Mouse (Mus musculus): Measurements from ENCODE around the gene Snap47. TPM values are rescaled to one million over a fixed set of nuclear protein-coding genes. Genes with fewer than 3 reads are reported as not detected.
A peak's percentile ranks its signal among the peaks of the same experiment; 100 is the strongest.
"Not testable (repeated sequence)": the region's sequence is repeated elsewhere in the genome, so short reads cannot be mapped to it uniquely, and the experiment has no call there.

Snap47 gene
- polyA plus RNA-seq, 1 experiment from 2014 or later = 148 TPM

DNA sequence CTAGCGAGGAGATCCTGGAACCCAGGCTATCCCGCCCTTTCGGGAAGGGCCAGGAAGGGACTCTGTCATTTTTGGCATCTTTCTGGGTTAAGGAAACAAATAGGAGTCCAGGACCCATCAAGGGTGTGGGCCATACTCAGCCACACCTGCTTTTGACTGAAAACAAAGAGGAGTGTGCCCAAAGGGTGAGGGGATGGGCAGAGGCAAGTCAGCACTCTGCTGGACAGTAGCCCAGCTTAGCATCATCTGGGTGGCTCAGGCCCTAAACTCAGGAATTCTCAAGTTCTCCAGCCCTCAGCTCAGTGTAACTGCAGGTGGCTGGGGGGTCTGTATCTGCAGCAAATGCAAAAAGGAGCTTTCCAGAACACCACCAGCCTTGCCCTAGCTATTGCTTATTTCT is 73.0 kb downstream of the Snap47 start:
- no peaks in the 10 kb centered on the region for H3K27me3 ChIP-seq (ENCODE audit: control insufficient read depth, insufficient read depth, low read length)
- no peak for DNase-seq (ENCODE audit: low spot score)
- no peak for ATAC-seq (ENCODE audit: insufficient number of reproducible peaks, low FRiP score, low TSS enrichment, low read depth)
- H3K36me3 ChIP-seq (ENCODE audit: control insufficient read depth, insufficient read depth, low read length) = no peaks in the 10 kb centered on the region
- no peak overlapping the region for H3K4me3 ChIP-seq (ENCODE audit: low read depth, low read length)
- H3K4me2 ChIP-seq (ENCODE audit: low read depth, severe bottlenecking) = no peak overlapping the region
- H3K27ac ChIP-seq (replicated peaks; ENCODE audit: low read depth, low read length) = no peak overlapping the region
- WGBS = 79% methylated on average over 3 of the region's 3 CpGs
- H3K9ac ChIP-seq (ENCODE audit: low read length) = no peak overlapping the region
- H3K4me1 ChIP-seq (ENCODE audit: control insufficient read depth, insufficient read depth, low read length) = no peaks in the 10 kb centered on the region
- H3K9me3 ChIP-seq (ENCODE audit: control insufficient read depth, low read length) = no peaks in the 10 kb centered on the region

DNA sequence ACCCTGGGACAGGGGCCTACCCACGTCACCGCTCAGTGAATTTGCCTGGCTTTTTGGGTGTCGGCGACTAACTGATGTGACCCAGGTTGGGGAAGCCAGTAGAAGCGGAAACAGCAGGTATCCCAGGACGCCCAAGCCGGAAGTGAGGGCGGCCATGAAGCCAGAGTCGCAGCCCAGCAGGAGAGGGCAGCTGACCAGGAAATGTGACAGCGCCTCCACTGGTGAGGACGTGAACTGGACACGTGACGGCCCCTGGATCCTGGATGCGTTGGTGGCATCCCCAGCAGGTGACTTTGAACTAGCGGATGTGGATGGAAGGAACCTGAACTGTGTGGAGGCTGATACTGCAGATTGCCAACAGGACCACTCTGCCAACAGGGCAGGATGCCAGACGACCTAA is 75.5 kb downstream of the Snap47 start, which contains the start of gene Prss38:
Prss38 (minus strand) TSS at position 183 of the 400 bp plus-strand sequence.
- Histone ChIP-seq H3K9me3 (ENCODE audit: control insufficient read depth, low read length) (no peaks in the 10 kb centered on the region), H3K4me2 (ENCODE audit: low read depth, severe bottlenecking) (no peak within 1 kb of the TSS), H3K36me3 (ENCODE audit: control insufficient read depth, insufficient read depth, low read length) (no peaks in the 10 kb centered on the region), H3K27ac (replicated peaks; ENCODE audit: low read depth, low read length) (no peak within 1 kb of the TSS), H3K9ac (ENCODE audit: low read length) (no peak within 1 kb of the TSS), H3K4me1 (ENCODE audit: control insufficient read depth, insufficient read depth, low read length) (no peaks in the 10 kb centered on the region), H3K4me3 (ENCODE audit: low read depth, low read length) (no peak within 1 kb of the TSS), H3K27me3 (ENCODE audit: control insufficient read depth, insufficient read depth, low read length) (no peaks in the 10 kb centered on the region)
- no peak for DNase-seq (ENCODE audit: low spot score)
- WGBS = 79% methylated on average over 16 of the region's 16 CpGs
- no peak for ATAC-seq (ENCODE audit: insufficient number of reproducible peaks, low FRiP score, low TSS enrichment, low read depth)

DNA sequence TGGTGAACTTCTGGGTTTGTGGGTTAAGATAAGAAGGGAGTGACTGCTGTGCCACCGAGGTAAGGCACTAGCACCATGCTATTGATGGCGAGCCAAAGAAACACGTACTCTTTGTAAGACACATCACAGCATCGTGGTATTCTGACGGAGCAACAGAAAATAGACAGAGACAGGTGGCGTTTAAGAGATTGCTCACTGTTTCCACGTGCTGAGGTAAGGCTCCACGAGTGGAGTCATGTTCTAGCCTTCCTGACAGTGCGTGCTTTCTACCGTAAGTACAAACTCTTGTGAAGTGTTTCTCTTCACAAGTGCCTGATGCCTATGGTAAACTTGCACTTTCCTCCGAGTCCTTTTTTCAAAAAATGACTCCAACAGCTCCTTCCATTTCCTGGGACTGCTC is 81.1 kb downstream of the Snap47 start:
- WGBS = 80% methylated on average over 11 of the region's 11 CpGs
- ATAC-seq (ENCODE audit: insufficient number of reproducible peaks, low FRiP score, low TSS enrichment, low read depth) = no peak

DNA sequence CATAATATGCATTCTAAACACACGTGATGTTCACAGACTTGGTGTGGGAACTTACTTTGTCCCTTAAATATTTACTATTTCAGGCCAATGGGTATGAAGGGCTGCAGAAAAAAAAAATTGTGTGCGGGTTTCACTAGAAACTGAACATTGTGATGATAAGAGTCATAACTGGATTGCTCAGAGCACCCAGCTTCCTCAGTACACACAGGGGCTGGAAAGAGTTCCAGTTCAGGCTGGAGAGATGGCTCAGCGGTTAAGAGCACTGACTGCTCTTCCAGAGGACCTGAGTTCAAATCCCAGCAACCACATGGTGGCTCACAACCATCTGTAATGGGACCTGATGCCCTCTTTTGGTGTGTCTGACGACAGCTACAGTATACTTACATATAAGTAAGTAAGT is 83.0 kb downstream of the Snap47 start:
- not testable (repeated sequence) for H3K27me3 ChIP-seq (ENCODE audit: control insufficient read depth, insufficient read depth, low read length); H3K4me1 ChIP-seq (ENCODE audit: control insufficient read depth, insufficient read depth, low read length); H3K4me3 ChIP-seq (ENCODE audit: low read depth, low read length); ATAC-seq (ENCODE audit: insufficient number of reproducible peaks, low FRiP score, low TSS enrichment, low read depth); DNase-seq (ENCODE audit: low spot score); H3K27ac ChIP-seq (replicated peaks; ENCODE audit: low read depth, low read length); H3K4me2 ChIP-seq (ENCODE audit: low read depth, severe bottlenecking); H3K9ac ChIP-seq (ENCODE audit: low read length); H3K9me3 ChIP-seq (ENCODE audit: control insufficient read depth, low read length); H3K36me3 ChIP-seq (ENCODE audit: control insufficient read depth, insufficient read depth, low read length)
- 83% methylated on average over 4 of the region's 4 CpGs for WGBS

More for the DNA sequence above, 81.1 kb downstream of the Snap47 start:
- Histone ChIP-seq H3K27ac (replicated peaks; ENCODE audit: low read depth, low read length) (no peak overlapping the region), H3K9ac (ENCODE audit: low read length) (no peak overlapping the region), H3K9me3 (ENCODE audit: control insufficient read depth, low read length) (no peaks in the 10 kb centered on the region), H3K4me1 (ENCODE audit: control insufficient read depth, insufficient read depth, low read length) (0 out of 2 replicates have a peak, but pooled peaks cover under 1% of the 10 kb centered on the region), H3K27me3 (ENCODE audit: control insufficient read depth, insufficient read depth, low read length) (no peaks in the 10 kb centered on the region), H3K36me3 (ENCODE audit: control insufficient read depth, insufficient read depth, low read length) (no peaks in the 10 kb centered on the region), H3K4me2 (ENCODE audit: low read depth, severe bottlenecking) (no peak overlapping the region), H3K4me3 (ENCODE audit: low read depth, low read length) (no peak overlapping the region)
- DNase-seq (ENCODE audit: low spot score) = no peak

DNA sequence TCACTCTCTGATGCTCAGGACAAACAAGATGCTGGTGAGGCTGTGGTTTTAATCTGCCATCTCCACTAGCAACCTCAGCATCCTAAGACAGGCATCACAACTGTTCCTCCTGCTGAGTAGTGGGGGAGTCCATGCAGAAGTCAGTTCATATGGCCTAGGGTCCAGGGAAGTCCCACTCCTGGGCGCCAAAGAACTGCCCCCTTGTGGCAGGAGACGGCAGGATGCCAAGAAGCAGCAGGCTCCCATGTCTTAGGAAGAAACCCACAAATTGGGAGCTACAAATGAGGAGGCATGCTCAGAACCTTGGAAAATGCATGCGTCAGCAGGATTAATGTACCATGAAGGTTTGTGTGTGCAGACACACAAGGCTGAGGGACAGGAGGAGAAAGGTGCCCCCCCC is 84.4 kb downstream of the Snap47 start:
- Histone ChIP-seq H3K9me3 (ENCODE audit: control insufficient read depth, low read length) (no peaks in the 10 kb centered on the region), H3K4me2 (ENCODE audit: low read depth, severe bottlenecking) (no peak overlapping the region), H3K9ac (ENCODE audit: low read length) (no peak overlapping the region), H3K4me3 (ENCODE audit: low read depth, low read length) (no peak overlapping the region), H3K27ac (replicated peaks; ENCODE audit: low read depth, low read length) (no peak overlapping the region), H3K27me3 (ENCODE audit: control insufficient read depth, insufficient read depth, low read length) (no peaks in the 10 kb centered on the region), H3K4me1 (ENCODE audit: control insufficient read depth, insufficient read depth, low read length) (0 out of 2 replicates have a peak, but pooled peaks cover 3% of the 10 kb centered on the region), H3K36me3 (ENCODE audit: control insufficient read depth, insufficient read depth, low read length) (no peaks in the 10 kb centered on the region)
- WGBS = 32% methylated on average over 3 of the region's 3 CpGs
- ATAC-seq (ENCODE audit: insufficient number of reproducible peaks, low FRiP score, low TSS enrichment, low read depth) (no peak), DNase-seq (ENCODE audit: low spot score) (peak; percentile 58)

DNA sequence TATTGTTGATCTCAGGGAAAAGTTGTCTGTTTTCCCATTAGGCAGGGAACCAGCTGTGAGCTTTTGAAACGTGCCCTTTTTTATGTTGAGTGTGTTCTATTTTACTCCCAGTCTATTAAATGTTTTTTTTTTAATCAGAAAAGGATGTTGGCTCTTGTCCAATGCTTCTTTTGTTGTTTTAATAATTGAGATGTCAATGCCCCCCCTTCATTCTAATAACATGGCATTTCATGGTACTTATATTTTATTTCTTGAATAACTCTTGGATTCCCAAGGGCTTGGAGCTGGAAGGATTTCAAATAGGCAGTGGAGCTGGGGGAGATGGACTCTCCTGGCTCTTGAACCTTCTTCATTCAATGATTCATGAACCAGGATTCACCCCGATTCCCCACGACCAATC is 85.0 kb downstream of the Snap47 start:
- Histone ChIP-seq H3K9me3 (ENCODE audit: control insufficient read depth, low read length) (no peaks in the 10 kb centered on the region), H3K9ac (ENCODE audit: low read length) (no peak overlapping the region), H3K27me3 (ENCODE audit: control insufficient read depth, insufficient read depth, low read length) (no peaks in the 10 kb centered on the region), H3K4me2 (ENCODE audit: low read depth, severe bottlenecking) (no peak overlapping the region), H3K27ac (replicated peaks; ENCODE audit: low read depth, low read length) (no peak overlapping the region), H3K36me3 (ENCODE audit: control insufficient read depth, insufficient read depth, low read length) (no peaks in the 10 kb centered on the region), H3K4me3 (ENCODE audit: low read depth, low read length) (no peak overlapping the region), H3K4me1 (ENCODE audit: control insufficient read depth, insufficient read depth, low read length) (0 out of 2 replicates have a peak, but pooled peaks cover 3% of the 10 kb centered on the region)
- ATAC-seq (ENCODE audit: insufficient number of reproducible peaks, low FRiP score, low TSS enrichment, low read depth) = no peak
- 70% methylated on average over 3 of the region's 3 CpGs for WGBS
- no peak for DNase-seq (ENCODE audit: low spot score)

DNA sequence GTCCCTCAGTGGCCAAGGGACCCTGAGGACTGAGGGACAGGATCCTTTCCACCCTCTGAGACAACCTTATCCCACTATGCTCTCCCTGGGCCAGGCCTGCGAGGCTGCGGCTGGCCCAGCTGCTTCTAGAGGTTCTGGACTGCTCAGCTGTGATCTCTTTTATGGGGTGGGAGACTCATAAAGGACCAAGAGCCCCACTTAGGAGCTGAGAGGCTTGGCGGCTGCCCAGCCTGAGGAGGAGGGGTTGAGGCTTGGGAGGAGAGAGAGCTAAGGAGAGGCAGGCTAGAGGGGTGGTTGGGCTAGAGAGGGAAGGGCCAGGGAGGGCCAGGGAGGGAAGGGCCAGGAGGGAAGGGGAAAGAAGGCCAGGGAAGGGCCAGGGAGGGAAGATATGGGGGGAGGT is 86.6 kb downstream of the Snap47 start:
- H3K9ac ChIP-seq (ENCODE audit: low read length) = no peak overlapping the region
- no peak for DNase-seq (ENCODE audit: low spot score)
- H3K9me3 ChIP-seq (ENCODE audit: control insufficient read depth, low read length) = no peaks in the 10 kb centered on the region
- H3K4me1 ChIP-seq (ENCODE audit: control insufficient read depth, insufficient read depth, low read length) = 0 out of 2 replicates have a peak, but pooled peaks cover 3% of the 10 kb centered on the region
- no peaks in the 10 kb centered on the region for H3K36me3 ChIP-seq (ENCODE audit: control insufficient read depth, insufficient read depth, low read length)
- no peak overlapping the region for H3K4me3 ChIP-seq (ENCODE audit: low read depth, low read length)
- no peak overlapping the region for H3K27ac ChIP-seq (replicated peaks; ENCODE audit: low read depth, low read length)
- H3K27me3 ChIP-seq (ENCODE audit: control insufficient read depth, insufficient read depth, low read length) = no peaks in the 10 kb centered on the region
- H3K4me2 ChIP-seq (ENCODE audit: low read depth, severe bottlenecking) = no peak overlapping the region
- peak; percentile 39; the same call in 1 of the 2 replicates for ATAC-seq (ENCODE audit: insufficient number of reproducible peaks, low FRiP score, low TSS enrichment, low read depth)
- WGBS = 45% methylated on average over 3 of the region's 3 CpGs

DNA sequence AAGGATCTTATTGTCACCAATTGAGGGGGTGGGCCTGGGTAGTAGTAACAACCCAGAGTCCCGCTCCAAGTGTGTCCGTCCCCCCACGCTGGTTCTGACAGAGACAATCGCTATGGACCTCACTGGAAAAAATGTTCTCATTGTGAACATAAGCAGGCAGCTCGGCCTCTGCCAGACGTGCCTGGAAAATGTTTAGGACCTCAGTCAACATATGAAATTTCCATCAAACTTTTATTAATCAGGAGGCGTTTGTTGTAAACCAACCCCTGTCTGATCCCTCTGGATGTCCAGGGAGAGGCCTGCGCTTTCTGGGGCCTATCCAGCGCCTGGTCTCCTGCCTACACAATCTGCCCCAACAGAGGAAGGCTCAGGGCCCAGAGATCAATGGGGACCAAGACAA is 87.0 kb downstream of the Snap47 start:
- DNase-seq (ENCODE audit: low spot score) = no peak
- WGBS = 81% methylated on average over 9 of the region's 9 CpGs
- no peak; the same call in 1 of the 2 replicates for ATAC-seq (ENCODE audit: insufficient number of reproducible peaks, low FRiP score, low TSS enrichment, low read depth)

DNA sequence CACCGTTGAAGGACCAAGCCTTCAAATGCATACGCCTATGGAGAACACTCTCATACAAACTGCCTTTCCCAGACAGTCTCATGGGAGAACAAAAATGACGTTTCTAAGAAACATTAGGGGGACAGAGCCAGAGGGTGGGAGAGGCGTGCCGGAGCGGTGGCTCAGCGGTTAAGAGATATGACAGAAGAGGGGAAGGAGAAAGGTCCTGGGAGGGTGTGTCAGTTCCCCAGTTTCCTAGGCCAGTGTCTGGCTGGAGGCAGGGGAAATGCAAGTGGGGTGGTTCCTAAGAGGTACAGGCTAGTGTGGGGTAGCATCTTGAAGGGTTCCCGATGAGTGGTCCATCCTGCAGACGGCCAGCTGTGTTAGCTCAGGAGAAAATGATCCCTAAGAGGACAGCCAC is 89.7 kb downstream of the Snap47 start:
- Histone ChIP-seq H3K9me3 (ENCODE audit: control insufficient read depth, low read length) (no peaks in the 10 kb centered on the region), H3K4me3 (ENCODE audit: low read depth, low read length) (no peak overlapping the region), H3K9ac (ENCODE audit: low read length) (no peak overlapping the region), H3K27me3 (ENCODE audit: control insufficient read depth, insufficient read depth, low read length) (no peaks in the 10 kb centered on the region), H3K4me1 (ENCODE audit: control insufficient read depth, insufficient read depth, low read length) (peaks cover 18% of the 10 kb centered on the region), H3K36me3 (ENCODE audit: control insufficient read depth, insufficient read depth, low read length) (no peaks in the 10 kb centered on the region), H3K27ac (replicated peaks; ENCODE audit: low read depth, low read length) (no peak overlapping the region), H3K4me2 (ENCODE audit: low read depth, severe bottlenecking) (no peak overlapping the region)
- 88% methylated on average over 9 of the region's 9 CpGs for WGBS
- ATAC-seq (ENCODE audit: insufficient number of reproducible peaks, low FRiP score, low TSS enrichment, low read depth) = no peak
- DNase-seq (ENCODE audit: low spot score) = no peak

More for the DNA sequence above, 87.0 kb downstream of the Snap47 start:
- Histone ChIP-seq H3K27me3 (ENCODE audit: control insufficient read depth, insufficient read depth, low read length) (no peaks in the 10 kb centered on the region), H3K36me3 (ENCODE audit: control insufficient read depth, insufficient read depth, low read length) (no peaks in the 10 kb centered on the region), H3K27ac (replicated peaks; ENCODE audit: low read depth, low read length) (no peak overlapping the region), H3K4me1 (ENCODE audit: control insufficient read depth, insufficient read depth, low read length) (0 out of 2 replicates have a peak, but pooled peaks cover 3% of the 10 kb centered on the region), H3K9me3 (ENCODE audit: control insufficient read depth, low read length) (no peaks in the 10 kb centered on the region), H3K4me2 (ENCODE audit: low read depth, severe bottlenecking) (no peak overlapping the region), H3K4me3 (ENCODE audit: low read depth, low read length) (no peak overlapping the region), H3K9ac (ENCODE audit: low read length) (no peak overlapping the region)

All from limb, embryonic 11.5 days (tissue).